Mouse (Mus musculus) liver, embryonic 12.5 days (tissue): Measurements from ENCODE around the gene Mgmt. TPM values are rescaled to one million over a fixed set of nuclear protein-coding genes. Genes with fewer than 3 reads are reported as not detected.

Experiments used
- ATAC-seq: fragments of 200-750 bp; cut with Nextera tagmentation; 2 replicates; pipeline ENCODE4 v1.8.0; 2017; ENCODE audit warnings: moderate number of reproducible peaks, mild to moderate bottlenecking, moderate library complexity
- H3K27ac ChIP-seq: fragments of 300-500 bp; sonication (generic); 2 replicates; pipeline ENCODE4 v1.5.1; 2016; ENCODE audit warnings: mild to moderate bottlenecking
- H3K27me3 ChIP-seq: fragments of 300-500 bp; sonication (generic); replicated peaks from 2 replicates; pipeline ENCODE4 v1.6.1; 2016; ENCODE audit warnings: mild to moderate bottlenecking, moderate library complexity
- H3K36me3 ChIP-seq: fragments of 300-500 bp; sonication (generic); 2 replicates; pipeline ENCODE4 v1.6.1; 2016; ENCODE audit warnings: mild to moderate bottlenecking, moderate library complexity
- H3K4me1 ChIP-seq: fragments of 300-500 bp; sonication (generic); 2 replicates; pipeline ENCODE4 v1.6.1; 2016
- H3K4me2 ChIP-seq: fragments of 300-500 bp; sonication (generic); 2 replicates; pipeline ENCODE4 v1.6.1; 2016; ENCODE audit warnings: mild to moderate bottlenecking, moderate library complexity
- H3K4me3 ChIP-seq: fragments of 300-500 bp; sonication (generic); 2 replicates; pipeline ENCODE4 v1.5.1; 2016; ENCODE audit warnings: mild to moderate bottlenecking, moderate library complexity
- H3K9ac ChIP-seq: fragments of 300-500 bp; sonication (generic); 2 replicates; pipeline ENCODE4 v1.6.1; 2016; ENCODE audit warnings: mild to moderate bottlenecking, moderate library complexity
- H3K9me3 ChIP-seq: fragments of 300-500 bp; sonication (generic); replicated peaks from 2 replicates; pipeline ENCODE4 v1.6.1; 2016; ENCODE audit warnings: mild to moderate bottlenecking, moderate library complexity
- WGBS: fragments of 180-500 bp; shearing (Covaris S2); methylation state at CpG from one replicate; pipeline ENCODE4 v1.1.7; 2016; ENCODE audit not compliant: insufficient replicate concordance; 5-methylcytosine and 5-hydroxymethylcytosine counted together
- polyA plus RNA-seq: library from polyadenylated mRNA; unstranded; fragments of >200 nt; fragmentation: Nextera tagmentation; extraction: Ambion mirVana; gene quantifications from 2 replicates; pipeline ENCODE4 v1.2.1, GENCODE M21; 2016

The Mgmt gene
- polyA plus RNA-seq, 1 experiment from 2014 or later, result 4.2 TPM

DNA sequence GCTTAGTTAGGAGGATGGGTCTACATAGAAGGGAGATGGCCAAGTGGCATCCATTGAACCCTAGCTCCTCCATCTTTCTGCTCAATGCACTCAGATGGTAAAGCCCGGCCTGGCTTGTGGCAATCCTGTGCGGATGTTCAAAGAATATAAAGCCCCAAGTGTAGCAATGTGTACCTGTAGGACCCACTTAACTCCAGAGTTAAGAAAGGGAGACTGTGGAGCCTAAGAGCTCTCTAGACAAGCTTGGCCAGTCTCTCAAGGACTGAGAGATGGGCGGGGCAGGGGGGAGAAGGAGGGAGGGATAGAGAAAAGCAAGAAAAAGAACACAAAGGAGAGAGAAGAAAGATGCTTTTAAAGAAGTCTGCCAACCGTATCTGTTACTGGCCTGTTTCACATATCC lies 27.9 kb upstream of the Mgmt start:
- 71% methylated on average over 4 of the region's 4 CpGs for WGBS
- no peak overlapping the region for H3K4me2 ChIP-seq
- 0 out of 2 replicates have a peak, but pooled peaks cover 4% of the 10 kb centered on the region for H3K27me3 ChIP-seq
- no peak overlapping the region for H3K4me3 ChIP-seq
- no peaks in the 10 kb centered on the region for H3K9me3 ChIP-seq
- no peak for ATAC-seq
- no peaks in the 10 kb centered on the region for H3K36me3 ChIP-seq
- no peaks in the 10 kb centered on the region for H3K4me1 ChIP-seq
- no peak overlapping the region for H3K27ac ChIP-seq
- no peak overlapping the region for H3K9ac ChIP-seq

DNA sequence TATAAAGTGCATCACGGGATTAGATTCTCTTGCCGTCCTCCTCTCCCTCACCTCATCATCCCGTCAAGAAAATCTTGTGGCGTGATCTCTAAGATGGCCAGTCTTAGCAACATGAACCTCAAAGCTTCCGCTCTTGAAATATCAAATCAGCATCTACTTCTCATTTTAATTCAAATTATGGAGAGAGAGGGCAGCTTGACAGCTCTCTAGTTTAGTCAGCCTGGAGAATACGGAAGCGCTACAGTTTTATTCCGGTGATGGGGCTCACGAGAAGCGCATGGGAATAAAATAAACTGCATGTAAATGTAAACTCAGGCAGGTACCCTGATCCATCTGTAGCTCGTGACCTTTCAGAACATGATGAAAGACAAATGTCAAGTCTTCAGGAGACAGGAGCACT lies 22.9 kb upstream of the Mgmt start:
- Histone ChIP-seq H3K27me3 (no peaks in the 10 kb centered on the region), H3K4me1 (no peaks in the 10 kb centered on the region), H3K9ac (no peak overlapping the region), H3K36me3 (no peaks in the 10 kb centered on the region), H3K27ac (no peak overlapping the region), H3K4me3 (no peak overlapping the region), H3K9me3 (no peaks in the 10 kb centered on the region), H3K4me2 (no peak overlapping the region)
- 75% methylated on average over 11 of the region's 11 CpGs for WGBS
- no peak for ATAC-seq

DNA sequence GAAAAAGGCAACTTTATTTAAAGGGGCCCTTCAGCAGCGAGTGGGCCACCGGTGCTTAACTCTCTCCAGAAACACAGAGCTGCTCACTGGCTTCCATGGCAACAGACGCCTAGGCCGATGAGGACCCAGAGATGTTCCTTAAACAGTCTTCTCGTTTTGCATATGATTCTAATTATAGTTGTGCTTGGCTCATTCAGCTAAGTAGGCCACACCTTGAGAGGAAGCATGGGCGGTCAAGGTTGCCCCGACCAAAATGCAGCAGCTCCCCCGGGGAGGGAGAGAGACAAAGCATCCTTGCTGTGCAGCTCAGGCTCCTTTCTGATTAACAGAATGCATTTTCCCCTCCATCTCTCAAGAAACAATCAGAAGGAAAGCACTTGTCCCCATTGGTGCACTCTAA lies 22.4 kb upstream of the Mgmt start:
- Histone ChIP-seq H3K36me3 (no peaks in the 10 kb centered on the region), H3K27me3 (no peaks in the 10 kb centered on the region), H3K9ac (no peak overlapping the region), H3K4me1 (no peaks in the 10 kb centered on the region), H3K4me3 (no peak overlapping the region), H3K9me3 (no peaks in the 10 kb centered on the region), H3K4me2 (no peak overlapping the region), H3K27ac (no peak overlapping the region)
- WGBS, result 39% methylated on average over 8 of the region's 8 CpGs
- ATAC-seq, result no peak

DNA sequence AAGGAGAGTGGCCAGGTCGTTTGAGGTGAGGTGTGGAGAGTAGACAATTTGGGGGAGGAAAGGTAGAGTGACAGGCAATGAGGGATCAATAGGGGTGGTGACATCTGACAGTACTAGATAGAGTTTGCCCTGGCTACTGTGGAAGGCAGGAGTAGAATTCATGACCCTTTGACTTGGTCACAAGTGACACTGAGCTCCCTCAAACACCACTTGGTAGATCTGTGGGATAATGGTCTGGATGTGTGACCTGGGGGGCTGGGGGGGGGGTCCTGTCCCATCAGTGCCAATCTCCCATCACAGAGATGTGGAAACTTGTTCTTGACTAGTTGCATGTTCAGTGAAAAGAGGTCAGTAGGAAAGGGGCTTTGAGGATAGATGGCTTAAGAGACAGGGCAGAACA lies 20.0 kb upstream of the Mgmt start:
- no peak for ATAC-seq
- H3K9ac ChIP-seq, result no peak overlapping the region
- no peak overlapping the region for H3K4me3 ChIP-seq
- no peaks in the 10 kb centered on the region for H3K4me1 ChIP-seq
- 15% methylated on average over 1 of the region's 1 CpGs for WGBS
- no peaks in the 10 kb centered on the region for H3K36me3 ChIP-seq
- H3K9me3 ChIP-seq, result no peaks in the 10 kb centered on the region
- H3K27me3 ChIP-seq, result no peaks in the 10 kb centered on the region
- H3K27ac ChIP-seq, result no peak overlapping the region
- H3K4me2 ChIP-seq, result no peak overlapping the region

DNA sequence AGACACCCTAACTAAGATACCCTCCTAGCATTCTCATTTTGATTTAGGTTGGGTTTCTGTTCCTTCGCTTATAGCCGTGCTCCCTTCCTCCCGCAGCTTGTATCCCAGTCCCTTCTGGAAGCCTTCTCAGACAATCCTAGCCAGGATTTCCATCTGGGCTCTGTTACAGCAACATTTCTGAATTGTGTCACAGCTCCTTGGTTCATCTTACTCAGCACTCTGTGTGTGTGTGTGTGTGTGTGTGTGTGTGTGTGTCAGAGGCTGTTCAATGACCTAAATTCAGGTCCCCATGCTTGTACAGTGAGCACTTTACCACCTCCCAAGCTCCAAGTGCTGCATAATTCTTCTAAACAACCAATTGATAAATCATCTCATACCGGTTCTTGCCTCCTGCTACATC lies 14.0 kb upstream of the Mgmt start:
- H3K4me1 ChIP-seq, result no peaks in the 10 kb centered on the region
- H3K4me3 ChIP-seq, result no peak overlapping the region
- no peaks in the 10 kb centered on the region for H3K27me3 ChIP-seq
- WGBS, result 82% methylated on average over 4 of the region's 4 CpGs
- no peak overlapping the region for H3K4me2 ChIP-seq
- H3K27ac ChIP-seq, result no peak overlapping the region
- no peak for ATAC-seq
- H3K9ac ChIP-seq, result no peak overlapping the region
- H3K36me3 ChIP-seq, result no peaks in the 10 kb centered on the region
- H3K9me3 ChIP-seq, result no peaks in the 10 kb centered on the region

DNA sequence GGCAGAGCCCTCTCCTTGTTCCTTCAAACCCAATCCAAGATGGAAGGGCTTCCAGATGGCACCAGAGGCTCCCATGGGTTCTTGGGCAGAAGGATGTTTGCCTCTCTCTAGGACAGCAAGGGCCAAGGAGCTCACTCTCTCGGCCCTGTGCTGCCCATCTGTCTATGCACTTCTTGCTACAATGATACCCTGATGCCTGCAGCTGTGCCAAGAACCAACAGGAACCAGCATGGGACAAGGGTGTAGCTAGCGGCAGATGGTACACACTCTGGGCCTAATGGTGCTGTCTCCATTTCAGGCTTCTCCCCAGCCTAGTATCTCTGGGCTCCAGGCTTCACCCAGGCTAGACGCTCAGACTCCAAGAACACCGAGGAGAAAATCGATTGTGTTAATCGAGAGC lies 6.3 kb upstream of the Mgmt start:
- WGBS, result 76% methylated on average over 6 of the region's 6 CpGs
- ATAC-seq, result no peak
- H3K27ac ChIP-seq, result no peak overlapping the region

DNA sequence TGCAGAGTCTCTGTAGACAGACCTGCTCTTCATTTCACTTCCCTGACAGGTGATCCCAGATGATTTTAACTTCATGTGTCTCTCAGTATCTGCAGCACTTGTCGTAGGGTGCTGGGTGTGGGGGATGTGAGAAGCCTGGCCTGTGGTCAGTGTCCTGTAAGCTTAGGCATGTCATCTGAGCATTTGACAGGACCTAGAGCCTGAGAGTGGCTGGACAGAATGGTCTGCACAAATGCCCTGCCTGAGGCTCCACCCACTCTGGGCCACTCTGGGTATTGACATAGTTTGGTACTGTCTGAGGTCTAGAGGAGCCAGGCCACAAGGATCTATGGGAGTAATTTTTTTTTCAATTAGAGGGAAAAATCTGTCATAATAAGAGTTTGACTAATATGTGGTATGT lies 942 bp downstream of the Mgmt start:
- Histone ChIP-seq H3K9me3 (no peaks in the 10 kb centered on the region), H3K27me3 (no peaks in the 10 kb centered on the region), H3K4me1 (peaks cover 39% of the 10 kb centered on the region), H3K27ac (0 out of 2 replicates have a peak overlapping the region, but pooled peaks have one; percentile 8), H3K4me2 (peak overlapping the region; percentile 77), H3K36me3 (no peaks in the 10 kb centered on the region), H3K4me3 (peak overlapping the region; percentile 52; the same call in 1 of the 2 replicates), H3K9ac (peak overlapping the region; percentile 67; the same call in 1 of the 2 replicates)
- no peak for ATAC-seq
- 75% methylated on average over 1 of the region's 1 CpGs for WGBS

More for the DNA sequence above, 6.3 kb upstream of the Mgmt start:
- no peaks in the 10 kb centered on the region for H3K27me3 ChIP-seq
- H3K4me2 ChIP-seq, result no peak overlapping the region
- no peaks in the 10 kb centered on the region for H3K4me1 ChIP-seq
- H3K36me3 ChIP-seq, result no peaks in the 10 kb centered on the region
- H3K9me3 ChIP-seq, result no peaks in the 10 kb centered on the region
- no peak overlapping the region for H3K9ac ChIP-seq
- H3K4me3 ChIP-seq, result no peak overlapping the region

DNA sequence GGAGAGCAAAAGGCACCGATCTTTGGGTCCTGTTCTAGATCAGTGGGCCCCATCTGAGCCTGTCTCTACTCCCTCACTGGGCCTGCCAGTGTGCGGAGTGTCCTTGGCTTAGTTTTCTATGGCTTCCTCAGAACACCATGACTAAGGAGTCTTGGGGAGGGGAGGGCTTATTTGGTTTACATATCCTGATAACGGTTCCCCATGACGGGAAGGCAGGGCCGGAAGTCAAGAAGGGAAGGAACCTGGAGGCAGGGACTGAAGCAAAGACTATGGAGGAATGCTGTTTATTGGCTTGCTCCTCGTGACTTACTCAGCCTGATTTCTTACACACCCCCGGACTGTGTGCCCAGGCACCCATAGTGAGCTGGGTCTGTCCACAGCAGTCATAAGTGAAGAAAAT lies 1.4 kb downstream of the Mgmt start:
- ATAC-seq, result no peak
- no peak overlapping the region for H3K4me2 ChIP-seq
- WGBS, result 65% methylated on average over 7 of the region's 7 CpGs
- H3K9ac ChIP-seq, result no peak overlapping the region
- no peaks in the 10 kb centered on the region for H3K27me3 ChIP-seq
- H3K27ac ChIP-seq, result 0 out of 2 replicates have a peak overlapping the region, but pooled peaks have one; percentile 8
- H3K4me3 ChIP-seq, result no peak overlapping the region
- H3K4me1 ChIP-seq, result peaks cover 39% of the 10 kb centered on the region
- no peaks in the 10 kb centered on the region for H3K9me3 ChIP-seq
- no peaks in the 10 kb centered on the region for H3K36me3 ChIP-seq

DNA sequence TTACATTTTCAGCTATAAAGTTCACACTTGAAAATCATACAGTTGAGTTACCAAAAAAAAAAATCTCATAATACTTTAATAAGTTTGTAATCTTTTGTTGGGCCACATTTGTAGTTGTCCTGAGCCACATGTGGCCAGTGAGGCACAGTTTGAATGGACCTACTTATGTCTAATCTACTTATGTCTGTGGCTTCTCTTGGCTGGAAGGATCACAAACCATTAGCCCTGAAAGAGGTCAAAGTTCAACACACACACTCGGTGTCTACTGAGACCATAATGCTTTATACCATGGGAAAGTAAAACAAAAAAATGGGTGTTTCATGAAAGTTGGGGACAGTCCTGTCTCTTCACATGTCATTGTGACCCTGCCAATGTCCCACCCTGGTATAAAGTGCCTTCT lies 3.1 kb downstream of the Mgmt start:
- H3K4me3 ChIP-seq, result no peak overlapping the region
- H3K9me3 ChIP-seq, result no peaks in the 10 kb centered on the region
- H3K9ac ChIP-seq, result no peak overlapping the region
- H3K27me3 ChIP-seq, result no peaks in the 10 kb centered on the region
- H3K4me2 ChIP-seq, result no peak overlapping the region
- WGBS, result 61% methylated on average over 1 of the region's 1 CpGs
- no peak overlapping the region for H3K27ac ChIP-seq
- H3K4me1 ChIP-seq, result peaks cover 39% of the 10 kb centered on the region
- no peak for ATAC-seq
- H3K36me3 ChIP-seq, result no peaks in the 10 kb centered on the region

DNA sequence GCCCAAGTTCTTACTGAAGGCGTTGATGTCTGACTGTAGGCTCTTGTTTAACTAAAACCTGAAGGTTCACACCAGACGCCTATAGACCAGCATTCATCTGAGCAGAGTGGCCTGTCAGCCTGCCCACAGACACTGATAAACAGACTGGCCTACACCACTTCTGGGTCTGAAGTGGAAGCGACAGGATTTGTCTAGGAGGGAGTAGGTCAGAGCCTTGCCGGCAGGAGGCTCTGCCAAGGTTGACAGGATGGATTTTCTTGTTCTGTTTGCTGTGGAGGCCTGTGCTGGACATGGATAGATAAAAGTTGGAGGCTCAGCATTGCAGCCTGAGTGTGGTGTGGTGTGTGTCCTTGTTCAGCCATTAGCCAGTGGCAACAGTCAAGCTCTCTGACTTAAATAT lies 3.6 kb downstream of the Mgmt start:
- Histone ChIP-seq H3K9me3 (no peaks in the 10 kb centered on the region), H3K9ac (no peak overlapping the region), H3K36me3 (no peaks in the 10 kb centered on the region), H3K4me2 (no peak overlapping the region), H3K27me3 (no peaks in the 10 kb centered on the region), H3K4me1 (peaks cover 39% of the 10 kb centered on the region), H3K4me3 (no peak overlapping the region), H3K27ac (no peak overlapping the region)
- WGBS, result 40% methylated on average over 4 of the region's 4 CpGs
- ATAC-seq, result no peak

DNA sequence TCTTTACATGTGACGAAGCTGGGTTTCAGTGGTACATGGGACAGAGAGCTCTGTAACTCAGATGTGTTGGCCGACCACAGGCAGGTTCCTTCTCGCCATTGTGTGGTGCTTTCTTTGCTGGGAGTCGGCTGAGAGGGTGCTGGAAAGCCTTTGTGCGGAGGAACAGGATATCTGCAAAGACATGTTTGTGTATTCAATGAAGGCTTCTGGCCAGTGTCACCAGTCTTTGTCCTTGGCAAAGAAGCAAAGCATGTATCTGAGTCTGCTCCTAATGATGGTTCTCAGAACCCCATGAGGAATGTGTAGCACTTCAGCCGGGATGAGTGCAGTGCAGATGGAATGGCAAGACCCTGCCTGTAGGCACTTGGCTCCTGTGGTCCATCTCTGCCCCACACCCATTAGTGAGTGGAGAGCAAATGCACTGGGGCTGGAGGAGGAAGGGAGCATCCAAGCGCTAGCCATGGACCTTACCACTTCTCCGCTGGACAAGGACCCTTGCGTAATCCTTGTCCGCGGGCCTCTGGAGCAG lies 14.3 kb downstream of the Mgmt start:
- ATAC-seq, result no peak
- no peaks in the 10 kb centered on the region for H3K27me3 ChIP-seq
- WGBS, result 80% methylated on average over 11 of the region's 11 CpGs

DNA sequence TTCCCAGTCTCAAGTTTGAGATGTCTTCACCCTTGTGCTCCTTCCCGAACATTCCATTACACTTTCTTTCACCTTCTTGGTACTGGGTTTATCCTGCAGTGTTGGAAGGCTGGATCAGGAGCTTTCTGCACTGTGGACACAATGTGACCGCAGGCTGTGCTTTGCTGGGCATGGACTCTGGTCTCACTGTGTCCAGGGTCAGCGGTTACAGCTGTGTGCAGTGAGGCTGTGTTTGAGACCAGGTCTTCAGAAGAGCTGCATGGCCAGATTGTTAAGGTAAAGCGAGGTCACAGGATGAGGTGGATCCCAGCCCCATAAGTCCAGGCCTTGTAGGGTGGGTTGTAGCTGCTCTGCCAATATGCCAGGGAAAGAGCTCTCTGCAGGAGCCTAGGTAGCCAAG lies 18.5 kb downstream of the Mgmt start:
- H3K27ac ChIP-seq, result no peak overlapping the region
- H3K4me3 ChIP-seq, result no peak overlapping the region
- 69% methylated on average over 4 of the region's 4 CpGs for WGBS
- no peak overlapping the region for H3K4me2 ChIP-seq
- no peaks in the 10 kb centered on the region for H3K4me1 ChIP-seq
- no peaks in the 10 kb centered on the region for H3K36me3 ChIP-seq
- no peak overlapping the region for H3K9ac ChIP-seq
- ATAC-seq, result peak; percentile 57; the same call in 1 of the 2 replicates
- H3K27me3 ChIP-seq, result no peaks in the 10 kb centered on the region
- H3K9me3 ChIP-seq, result no peaks in the 10 kb centered on the region

More for the DNA sequence above, 14.3 kb downstream of the Mgmt start:
- Histone ChIP-seq H3K9ac (no peak overlapping the region), H3K36me3 (no peaks in the 10 kb centered on the region), H3K27ac (no peak overlapping the region), H3K4me2 (no peak overlapping the region), H3K9me3 (no peaks in the 10 kb centered on the region), H3K4me1 (no peaks in the 10 kb centered on the region), H3K4me3 (no peak overlapping the region)

DNA sequence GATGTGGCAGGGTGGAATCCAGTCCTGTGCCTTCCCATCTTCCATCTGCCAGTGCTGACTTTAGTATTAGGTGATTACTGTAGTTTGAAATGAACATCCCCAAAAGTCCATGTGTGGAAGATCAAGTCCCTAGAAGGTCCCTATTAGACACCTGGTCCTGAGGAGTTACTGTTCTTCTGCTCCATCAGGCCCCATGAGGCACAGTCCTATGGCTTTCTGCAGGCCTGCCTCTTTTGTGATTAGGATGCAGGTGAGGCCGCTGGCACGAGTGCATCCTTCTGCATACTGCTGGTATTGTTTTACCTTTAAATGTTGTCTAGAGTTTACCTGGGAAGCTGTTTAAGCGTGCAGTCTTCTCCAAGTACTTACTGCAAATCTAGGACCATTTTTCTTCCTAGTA lies 21.6 kb downstream of the Mgmt start:
- H3K9me3 ChIP-seq, result no peaks in the 10 kb centered on the region
- no peak overlapping the region for H3K4me3 ChIP-seq
- no peaks in the 10 kb centered on the region for H3K27me3 ChIP-seq
- no peaks in the 10 kb centered on the region for H3K4me1 ChIP-seq
- no peak overlapping the region for H3K9ac ChIP-seq
- ATAC-seq, result no peak
- no peaks in the 10 kb centered on the region for H3K36me3 ChIP-seq
- no peak overlapping the region for H3K4me2 ChIP-seq
- 60% methylated on average over 3 of the region's 3 CpGs for WGBS
- H3K27ac ChIP-seq, result no peak overlapping the region
